Mouse (Mus musculus) A20 (cell line): ENCODE data around the gene Spire2.
"Not testable (repeated sequence)": the region's sequence is repeated elsewhere in the genome, so short reads cannot be mapped to it uniquely, and the experiment has no call there.

Source experiments
- DNase-seq: peaks from one replicate; pipeline ENCODE4 v3.0.0-alpha.2; 2011; ENCODE audit warnings: low read depth, low spot score

The Spire2 gene

DNA sequence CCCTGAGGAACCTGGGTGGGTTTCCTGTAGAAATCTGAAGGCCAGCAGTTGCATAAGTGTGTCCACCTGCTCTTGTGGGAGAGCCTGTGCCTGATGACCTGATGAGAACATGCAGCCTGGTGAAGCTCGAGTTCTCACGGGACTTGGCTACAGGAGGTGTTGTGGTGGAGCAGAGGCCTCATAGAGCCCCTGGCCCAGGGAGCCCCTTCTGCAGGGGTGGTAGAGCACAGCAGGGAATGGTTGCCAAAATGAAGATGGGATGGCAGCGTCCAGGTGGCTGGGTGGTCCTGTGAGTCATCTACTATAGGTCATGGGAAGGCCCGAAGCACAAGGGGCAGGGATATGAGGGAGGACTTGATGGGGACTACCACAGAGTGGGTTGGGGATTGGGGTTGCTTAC, 49.2 kb downstream of the Spire2 start:
- no peak for DNase-seq

DNA sequence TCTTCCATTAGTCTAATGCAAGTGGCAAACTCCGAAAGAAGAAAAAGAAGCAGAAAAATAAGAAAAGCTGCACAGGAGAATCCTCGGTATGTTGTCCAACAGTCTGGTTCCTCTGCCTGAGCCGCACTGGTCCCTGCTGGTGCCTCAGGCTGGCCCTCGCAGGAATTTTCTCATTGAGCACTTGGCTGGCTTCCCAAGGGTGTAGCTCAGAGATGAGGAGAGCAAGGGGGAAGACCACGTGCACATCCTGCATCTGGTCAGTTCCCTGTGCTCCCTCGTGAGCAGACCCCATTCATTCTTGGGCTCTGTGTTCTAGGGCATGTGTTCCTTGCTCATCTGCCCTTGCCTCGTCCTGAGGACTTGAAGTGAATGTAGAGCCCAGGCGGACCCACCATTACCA, 50.0 kb downstream of the Spire2 start:
- DNase-seq, result no peak

DNA sequence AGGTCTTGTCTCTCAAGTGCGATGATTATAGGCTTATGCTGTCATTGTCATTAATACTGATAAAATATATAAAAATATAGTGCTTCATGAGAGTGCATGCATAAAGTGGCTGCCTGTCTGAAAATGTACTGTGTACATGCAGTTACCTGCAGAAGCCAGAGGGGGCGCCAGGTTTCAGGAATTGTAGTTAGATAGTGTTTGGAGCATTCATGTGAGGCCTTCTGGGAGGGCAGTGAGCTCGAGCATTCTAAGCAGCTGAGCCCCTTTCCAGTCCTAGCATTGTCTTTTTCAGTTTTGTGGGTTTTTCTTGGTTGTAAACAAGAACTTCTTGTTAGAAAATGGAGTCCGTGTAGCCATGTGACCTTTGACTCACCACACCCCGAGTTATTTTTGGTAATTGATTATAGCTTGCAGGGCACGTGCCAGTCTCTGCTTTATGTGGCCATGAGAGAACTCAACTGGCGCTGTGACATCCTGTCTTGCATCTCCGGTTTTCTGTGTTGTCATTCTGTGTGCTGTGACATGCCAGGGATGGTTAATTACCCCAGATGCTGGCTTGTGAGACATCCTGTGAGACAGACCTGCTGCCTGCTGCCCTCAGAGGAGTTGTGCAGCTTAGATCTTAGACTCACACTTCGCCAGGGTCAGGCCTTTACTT, 52.5 kb downstream of the Spire2 start:
- peak; percentile 45 for DNase-seq

DNA sequence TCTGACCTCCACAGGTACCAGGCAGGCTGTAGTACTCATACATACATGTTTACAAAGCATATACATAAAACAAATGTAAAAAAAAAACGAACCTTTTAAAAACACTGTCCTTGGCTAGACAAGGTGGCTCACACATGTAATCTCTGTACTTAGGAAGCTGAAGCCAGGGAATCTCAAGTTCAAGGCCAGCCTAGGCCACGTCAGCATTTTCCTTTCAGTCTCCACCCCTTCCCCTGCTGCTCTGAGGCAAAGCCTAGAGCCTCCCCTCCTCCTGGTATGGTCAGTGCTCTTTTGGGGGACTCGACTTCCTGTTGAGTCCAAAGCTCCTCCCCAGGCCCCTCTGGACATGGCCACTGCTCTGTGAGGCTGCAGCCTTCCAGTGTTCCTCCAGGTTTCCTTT, 54.5 kb downstream of the Spire2 start:
- DNase-seq, result no peak

DNA sequence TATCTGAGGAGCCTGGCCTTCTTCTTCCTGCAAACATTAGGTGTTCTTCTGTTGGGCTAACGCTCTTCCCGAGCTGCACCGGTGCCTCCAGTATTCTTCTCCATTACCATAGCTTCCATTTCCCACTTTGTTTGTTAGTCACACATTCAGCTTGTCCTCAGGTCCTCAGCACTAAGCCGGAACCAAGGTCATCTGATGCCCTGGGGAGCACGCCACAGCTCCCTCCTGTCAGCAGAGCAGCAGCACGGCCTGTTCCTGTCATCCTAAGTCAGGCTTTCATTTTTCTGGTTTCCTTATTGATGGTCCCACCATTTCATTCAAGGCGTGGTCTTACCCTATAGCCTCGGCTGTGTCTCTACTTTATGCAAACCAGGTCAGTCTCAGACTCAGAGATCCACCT, 55.3 kb downstream of the Spire2 start:
- DNase-seq, result no peak

DNA sequence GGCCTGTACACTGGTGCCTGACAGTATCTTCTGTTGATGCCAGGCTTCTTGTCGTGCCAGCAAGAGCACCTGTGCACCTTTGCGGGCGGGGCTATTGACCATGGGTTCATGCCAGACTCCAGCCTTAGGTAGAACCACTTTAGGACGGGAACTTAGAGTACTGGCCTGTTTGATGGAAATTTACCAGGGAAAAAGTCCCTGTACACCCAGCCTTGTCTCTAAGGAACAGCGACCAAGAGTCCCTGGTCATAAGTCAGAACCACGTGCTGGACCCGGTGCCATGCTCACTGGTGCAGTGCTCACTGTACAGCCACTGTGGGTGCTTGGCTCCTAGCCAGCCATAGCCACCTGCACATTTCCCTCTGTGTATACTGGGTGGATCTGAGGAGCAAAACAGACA, 56.5 kb downstream of the Spire2 start:
- no peak for DNase-seq

DNA sequence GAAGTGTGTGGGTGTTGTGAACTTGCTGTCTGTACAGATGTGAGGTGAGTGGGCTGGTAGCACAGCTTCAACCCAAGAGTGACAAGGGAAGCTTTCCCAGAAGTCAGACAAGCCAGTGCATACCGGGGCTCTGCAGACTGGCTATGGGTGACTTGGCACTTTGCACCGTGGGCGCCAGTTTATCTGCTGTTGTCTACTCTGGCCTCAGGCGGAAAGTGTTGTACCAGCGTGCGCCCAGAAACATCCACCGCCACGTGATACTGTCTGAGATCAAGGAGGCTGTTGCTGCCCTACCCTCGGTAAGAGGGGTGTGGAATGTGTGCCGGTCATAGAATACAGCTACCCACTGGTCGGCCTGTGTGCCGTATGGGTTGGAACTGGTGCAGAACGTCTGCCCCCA, 65.8 kb downstream of the Spire2 start:
- no peak for DNase-seq

DNA sequence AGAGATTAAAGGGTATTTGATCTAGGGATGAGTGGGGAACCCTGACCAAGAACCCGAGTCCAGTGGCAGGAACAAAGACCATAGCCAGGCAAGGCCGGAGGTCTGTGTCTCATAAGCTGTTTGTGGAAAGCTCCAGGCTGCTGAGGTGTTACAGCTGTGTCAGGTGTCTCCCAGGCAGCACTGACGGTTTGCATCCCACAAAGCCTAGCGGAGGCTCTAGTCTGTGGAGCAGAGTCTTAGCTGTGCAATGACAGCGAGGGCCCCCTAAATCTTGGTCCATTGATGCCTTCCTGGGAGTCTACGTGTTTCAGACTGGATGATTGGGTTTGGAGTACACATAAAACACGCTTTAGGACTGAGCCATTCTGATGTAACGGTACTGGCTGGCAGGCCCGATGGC, 69.4 kb downstream of the Spire2 start:
- DNase-seq, result no peak

DNA sequence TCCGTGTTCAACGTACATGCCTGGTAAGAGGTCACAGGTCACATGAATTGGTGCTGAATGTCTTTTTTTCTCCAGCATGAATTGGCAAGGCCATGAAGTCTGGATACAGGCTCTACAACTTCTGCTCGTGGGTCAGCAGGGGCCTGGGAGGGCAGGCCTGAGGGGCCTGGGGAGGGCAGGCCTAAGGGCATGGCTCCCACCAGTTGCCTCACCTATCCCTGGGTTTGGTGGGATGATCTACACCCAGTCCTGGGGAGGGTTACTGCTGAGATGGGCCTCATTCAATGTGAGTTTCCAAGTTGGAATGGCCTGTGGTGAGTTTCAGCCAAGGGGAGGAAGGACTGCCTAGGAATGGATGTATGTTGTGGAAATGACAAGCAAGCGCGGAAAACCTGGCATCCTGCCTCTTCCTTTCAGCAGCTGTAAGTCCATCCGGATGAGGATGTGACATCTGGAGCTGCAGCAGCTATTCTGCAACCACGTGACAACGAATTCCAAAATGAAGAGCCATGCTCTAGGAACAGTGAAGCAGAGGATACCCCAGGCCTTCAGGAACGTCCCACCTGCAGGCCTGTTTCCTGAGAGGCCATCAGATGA, 70.3 kb downstream of the Spire2 start:
- DNase-seq, result no peak

DNA sequence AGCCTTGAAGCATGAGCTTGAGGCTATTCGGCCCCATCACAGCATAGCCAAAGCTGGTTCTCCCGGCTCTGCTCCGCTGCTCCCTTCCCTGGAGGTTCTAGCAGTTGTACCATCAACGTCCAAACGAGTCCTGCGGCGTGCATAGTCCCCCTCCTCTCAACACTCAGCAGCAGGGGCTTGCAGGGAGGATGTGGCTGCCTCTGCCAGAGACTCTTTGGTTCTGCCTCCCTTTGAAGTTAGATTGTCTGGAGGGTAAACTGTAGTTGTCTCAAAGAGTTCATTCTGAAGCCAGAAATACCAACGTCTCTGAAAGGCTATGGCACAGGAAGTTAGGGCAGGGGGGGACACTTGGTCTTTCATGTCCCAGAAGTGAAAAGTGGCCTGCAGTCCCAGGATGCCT, 72.0 kb downstream of the Spire2 start:
- DNase-seq, result no peak

DNA sequence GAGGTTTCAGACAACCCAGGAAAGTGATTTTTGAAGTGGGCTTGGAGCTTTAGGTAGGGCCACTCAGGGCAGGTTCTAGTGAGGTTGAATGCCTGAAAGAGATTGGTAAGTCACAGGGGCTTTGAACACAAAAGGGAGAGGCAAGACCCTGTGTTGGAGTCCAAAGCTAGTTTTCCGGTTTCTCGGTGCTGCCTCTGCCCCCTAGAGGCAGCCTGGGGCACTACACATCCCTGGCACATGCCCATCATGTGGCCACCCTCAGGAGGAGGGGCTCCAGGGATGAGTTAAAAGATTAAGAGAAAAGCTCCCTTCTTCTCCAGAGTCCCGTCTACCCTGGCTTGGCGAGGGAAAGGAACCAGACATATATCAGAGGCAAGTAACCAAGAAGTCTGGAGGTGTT, 74.3 kb downstream of the Spire2 start, which contains the start of gene Mc1r:
Gene Mc1r, plus strand, starts transcription at position 322 of the 400 bp plus-strand sequence.
- peak; percentile 83 for DNase-seq

DNA sequence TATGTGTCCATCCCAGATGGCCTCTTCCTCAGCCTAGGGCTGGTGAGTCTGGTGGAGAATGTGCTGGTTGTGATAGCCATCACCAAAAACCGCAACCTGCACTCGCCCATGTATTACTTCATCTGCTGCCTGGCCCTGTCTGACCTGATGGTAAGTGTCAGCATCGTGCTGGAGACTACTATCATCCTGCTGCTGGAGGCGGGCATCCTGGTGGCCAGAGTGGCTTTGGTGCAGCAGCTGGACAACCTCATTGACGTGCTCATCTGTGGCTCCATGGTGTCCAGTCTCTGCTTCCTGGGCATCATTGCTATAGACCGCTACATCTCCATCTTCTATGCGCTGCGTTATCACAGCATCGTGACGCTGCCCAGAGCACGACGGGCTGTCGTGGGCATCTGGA, 75.1 kb downstream of the Spire2 start:
- DNase-seq, result no peak

DNA sequence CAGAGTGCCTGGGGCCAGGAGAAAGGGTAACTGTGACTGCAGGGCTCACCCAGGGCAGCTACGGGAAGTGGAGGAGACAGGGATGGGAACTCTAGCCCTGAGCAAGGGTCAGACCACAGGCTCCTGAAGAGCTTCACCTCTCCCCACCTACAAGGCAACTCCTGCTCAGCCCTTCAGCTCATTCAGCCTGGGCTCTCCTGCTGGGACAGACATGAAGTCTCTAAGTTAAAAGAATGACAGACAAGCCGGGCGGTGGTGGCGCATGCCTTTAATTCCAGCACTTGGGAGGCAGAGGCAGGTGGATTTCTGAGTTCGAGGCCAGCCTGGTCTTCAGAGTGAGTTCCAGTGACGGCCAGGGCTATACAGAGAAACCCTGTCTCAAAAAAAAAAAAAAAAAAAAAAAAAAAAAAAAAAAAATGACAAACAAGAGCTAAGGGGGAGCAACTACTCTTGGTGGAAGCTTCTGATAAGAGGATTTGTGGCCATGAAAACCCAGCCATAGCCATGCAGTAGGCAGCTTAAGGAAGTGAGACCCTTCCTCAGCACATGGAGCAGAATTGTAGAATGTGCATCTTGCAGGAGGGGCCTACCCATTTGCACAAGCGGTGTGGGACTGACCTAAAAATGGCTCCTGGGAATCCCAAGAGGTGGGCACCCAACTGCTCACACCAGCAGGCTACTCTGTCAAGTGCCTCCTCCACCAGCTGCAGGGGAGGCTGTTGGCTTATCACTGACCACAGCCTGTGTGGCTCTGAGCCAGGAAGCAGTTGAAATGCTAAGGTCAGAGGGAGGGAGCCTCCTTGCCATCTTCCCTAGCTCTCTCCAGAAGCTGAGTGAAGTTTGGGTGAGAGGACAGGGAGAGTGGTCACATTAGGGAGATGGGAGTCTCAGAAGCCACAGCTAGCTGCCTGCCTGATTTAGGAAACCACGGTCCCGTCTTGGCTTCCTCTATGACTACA, 76.4 kb downstream of the Spire2 start:
- peak; percentile 50 for DNase-seq

DNA sequence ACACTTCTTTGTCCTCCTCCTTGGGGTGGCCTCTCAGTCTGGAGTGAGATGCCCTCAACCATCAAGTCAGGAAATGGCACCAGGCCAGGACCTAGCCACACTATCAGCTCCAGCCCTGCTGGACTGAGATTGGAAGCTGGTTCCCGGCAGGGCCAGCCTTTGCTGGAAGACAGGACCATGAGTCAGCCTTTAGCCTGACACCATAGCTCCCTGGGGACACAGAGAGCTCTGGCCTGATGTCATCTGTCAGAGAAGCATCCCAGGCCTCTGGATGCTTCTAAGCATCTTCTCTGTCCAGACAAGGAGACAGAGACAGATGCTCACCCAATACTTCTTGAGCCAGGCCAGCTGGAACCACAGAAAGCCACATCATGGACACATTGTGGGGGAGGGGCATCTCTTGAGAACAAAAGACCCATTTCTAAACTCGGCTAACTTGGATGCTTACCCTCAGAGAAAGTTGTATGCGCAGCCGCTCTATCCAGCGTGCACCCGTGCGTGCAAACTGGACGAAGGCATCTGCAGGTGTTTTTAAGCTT, 77.6 kb downstream of the Spire2 start:
- DNase-seq, result peak; percentile 73

DNA sequence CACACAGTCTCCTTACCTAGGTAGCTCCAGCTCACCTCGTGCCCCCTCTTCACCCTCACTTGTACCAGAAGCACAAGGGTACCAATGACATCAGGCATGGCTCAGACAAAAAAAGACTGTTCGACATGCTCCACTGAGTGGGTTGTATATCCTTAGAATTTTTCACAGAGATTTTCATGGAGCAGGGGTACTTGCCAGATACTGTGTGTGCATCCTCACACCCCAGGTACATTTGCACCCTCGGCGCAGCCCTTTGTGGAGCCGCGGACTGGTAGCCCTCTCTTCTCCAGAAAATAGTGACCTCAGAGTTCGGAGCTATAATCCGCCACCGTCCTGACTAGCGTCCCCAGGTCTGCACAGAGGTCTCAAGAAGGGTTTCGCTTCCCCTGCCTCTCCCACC, 78.3 kb downstream of the Spire2 start:
- DNase-seq, result no peak

DNA sequence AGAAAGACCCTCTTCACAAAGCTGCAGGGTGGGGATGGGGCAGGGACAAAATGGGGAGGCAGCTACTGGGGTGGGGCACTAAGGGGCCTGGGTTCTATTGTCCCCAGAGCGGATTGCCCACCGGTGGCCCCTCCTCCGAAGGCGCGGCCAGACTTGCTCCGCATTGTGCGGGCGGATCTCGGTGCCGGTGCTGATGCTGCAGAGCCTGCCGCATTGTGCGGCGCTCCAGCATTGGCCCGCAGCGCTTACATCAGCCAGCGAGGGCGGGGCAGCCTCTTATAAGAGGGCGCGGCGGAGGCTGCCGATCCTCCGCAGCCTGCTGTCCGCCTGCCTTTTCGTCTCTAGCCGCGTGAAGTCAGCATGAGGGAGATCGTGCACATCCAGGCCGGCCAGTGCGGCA, 78.7 kb downstream of the Spire2 start, which contains the start of gene Tubb3:
Gene Tubb3, plus strand, starts transcription at position 179 of the 400 bp plus-strand sequence.
- DNase-seq, result peak; percentile 91

DNA sequence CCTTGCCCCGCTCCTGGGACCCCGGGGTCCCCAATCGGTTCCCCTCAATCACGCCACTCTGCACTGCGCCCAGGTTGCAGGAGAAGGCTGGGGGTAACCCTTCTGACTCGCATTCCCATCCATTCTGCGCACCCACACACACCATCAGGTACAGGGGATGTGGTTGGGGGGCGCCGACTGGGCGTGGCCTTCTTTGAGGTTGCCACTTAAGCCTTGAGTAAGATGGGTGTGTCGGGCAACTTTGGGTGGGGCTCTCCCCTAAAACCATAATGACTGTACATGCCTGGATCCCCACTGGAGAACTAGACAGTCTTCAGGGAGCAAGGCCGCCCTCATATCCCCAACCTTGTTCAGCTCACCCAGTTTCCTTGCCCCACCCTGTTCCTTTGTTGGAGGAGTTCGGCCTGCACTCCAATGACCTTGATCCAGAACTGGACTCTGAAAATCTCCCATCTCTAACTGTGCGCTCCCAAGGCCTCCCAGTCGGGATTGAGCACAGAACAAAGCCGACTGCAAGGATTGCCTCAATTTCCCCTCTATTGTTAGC, 79.3 kb downstream of the Spire2 start:
- no peak for DNase-seq

DNA sequence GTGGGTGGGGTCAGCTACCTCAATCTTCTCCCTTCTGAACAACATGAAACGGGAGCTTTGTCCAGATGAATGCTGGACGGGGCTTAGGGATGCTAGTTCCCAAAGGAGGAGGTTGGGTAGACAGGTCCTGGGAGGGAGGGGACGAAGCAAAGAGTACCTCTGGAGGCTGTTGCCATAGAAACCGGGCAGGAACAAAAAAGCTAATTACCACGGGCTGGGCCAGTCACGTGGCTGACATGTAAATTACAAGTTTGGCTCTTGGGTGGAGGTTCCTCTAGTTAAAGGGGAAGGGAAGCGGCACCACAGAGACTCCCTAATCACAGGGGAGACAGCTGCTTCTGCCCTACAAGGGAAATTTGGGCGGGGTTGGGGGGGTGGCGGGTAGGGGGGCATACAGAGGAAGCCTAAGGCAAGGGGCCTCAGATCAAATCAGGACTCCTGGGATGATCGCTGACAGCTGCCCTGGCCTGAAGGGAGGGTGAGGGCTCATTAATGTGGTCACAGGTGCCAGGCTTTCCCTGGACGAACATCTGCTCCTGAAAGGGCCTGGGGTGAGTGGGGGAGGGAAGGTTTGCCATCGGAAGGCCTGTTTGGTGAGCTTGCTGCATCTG, 80.2 kb downstream of the Spire2 start:
- peak; percentile 78 for DNase-seq

DNA sequence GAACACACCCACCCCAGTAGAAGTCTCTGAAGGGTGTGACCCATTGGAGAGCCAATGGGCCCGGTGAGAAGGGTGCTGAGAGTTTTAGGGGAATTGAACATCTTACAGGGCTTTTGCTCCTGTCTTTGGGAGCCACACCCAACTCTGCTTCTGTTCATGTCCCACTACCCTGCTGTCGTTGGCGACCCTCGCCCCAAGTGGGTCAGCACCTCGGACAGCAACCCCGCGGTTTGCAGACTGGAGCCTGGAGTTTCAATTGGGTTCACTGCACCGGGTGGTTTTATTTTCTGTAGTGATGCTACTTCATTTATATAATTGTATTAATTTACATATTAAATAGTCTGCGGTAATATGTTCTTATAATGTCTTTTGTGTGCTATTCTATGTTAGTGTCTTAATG, 81.7 kb downstream of the Spire2 start:
- DNase-seq, result no peak

DNA sequence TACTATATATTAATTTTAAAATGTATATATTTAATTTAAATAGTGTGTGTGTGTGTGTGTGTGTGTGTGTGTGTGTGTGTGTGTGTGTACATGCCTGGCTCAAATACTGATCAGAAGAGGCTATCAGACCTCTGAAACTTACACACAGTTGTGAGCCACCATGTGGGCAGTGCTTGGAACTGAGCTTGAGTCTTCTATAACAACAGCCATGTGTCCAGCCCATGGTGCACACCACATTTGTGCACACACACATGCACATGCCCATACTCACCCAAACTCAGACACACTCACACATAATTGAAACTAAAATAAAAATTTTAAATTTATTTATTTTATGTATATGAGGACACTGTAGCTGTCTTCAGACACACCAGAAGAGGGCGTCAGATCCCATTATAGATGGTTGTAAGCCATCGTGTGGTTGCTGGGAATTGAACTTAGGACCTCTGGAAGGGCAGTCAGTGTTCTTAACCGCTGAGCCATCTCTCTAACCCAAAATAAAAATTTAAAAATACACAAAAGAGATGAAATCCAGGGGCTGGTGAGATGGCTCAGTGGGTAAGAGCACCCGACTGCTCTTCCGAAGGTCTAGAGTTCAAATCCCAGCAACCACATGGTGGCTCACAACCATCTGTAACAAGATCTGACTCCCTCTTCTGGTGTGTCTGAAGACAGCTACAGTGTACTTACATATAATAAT, 82.6 kb downstream of the Spire2 start:
- DNase-seq, result not testable (repeated sequence)
